Mouse (Mus musculus): Measurements from ENCODE around the gene BC005561. TPM values are rescaled to one million over a fixed set of nuclear protein-coding genes. Genes with fewer than 3 reads are reported as not detected.
"Not testable (repeated sequence)": the region's sequence is repeated elsewhere in the genome, so short reads cannot be mapped to it uniquely, and the experiment has no call there.

Gene BC005561
- polyA plus RNA-seq, 1 experiment from 2014 or later: 12.4 TPM

GRCm38 (mm10) chr5:104472371-104472770 is 35.8 kb upstream of the BC005561 start:
- no peak overlapping the region for H3K4me3 ChIP-seq (replicated peaks)
- H3K9ac ChIP-seq: no peak overlapping the region
- no peak overlapping the region for H3K4me2 ChIP-seq (replicated peaks)
- no peaks in the 10 kb centered on the region for H3K9me3 ChIP-seq (replicated peaks)
- H3K4me1 ChIP-seq: no peaks in the 10 kb centered on the region
- no peaks in the 10 kb centered on the region for H3K27me3 ChIP-seq
- ATAC-seq (ENCODE audit: insufficient number of reproducible peaks, low FRiP score, low TSS enrichment, low read depth): no peak
- peaks cover 50% of the 10 kb centered on the region for H3K36me3 ChIP-seq
- 96% methylated on average over 8 of the region's 8 CpGs for WGBS
- H3K27ac ChIP-seq (replicated peaks): no peak overlapping the region

- H3K4me2 ChIP-seq (replicated peaks): no peak overlapping the region
- H3K4me1 ChIP-seq: no peaks in the 10 kb centered on the region
- H3K36me3 ChIP-seq: peaks cover 68% of the 10 kb centered on the region
- H3K27ac ChIP-seq (replicated peaks): no peak overlapping the region
- no peak for ATAC-seq (ENCODE audit: insufficient number of reproducible peaks, low FRiP score, low TSS enrichment, low read depth)
- no peaks in the 10 kb centered on the region for H3K9me3 ChIP-seq (replicated peaks)
- no peak overlapping the region for H3K4me3 ChIP-seq (replicated peaks)
- H3K27me3 ChIP-seq: no peaks in the 10 kb centered on the region
- WGBS: 97% methylated on average over 7 of the region's 7 CpGs
- no peak overlapping the region for H3K9ac ChIP-seq
Measured at GRCm38 (mm10) chr5:104480367-104480766, 27.8 kb upstream of the BC005561 start.

DNA sequence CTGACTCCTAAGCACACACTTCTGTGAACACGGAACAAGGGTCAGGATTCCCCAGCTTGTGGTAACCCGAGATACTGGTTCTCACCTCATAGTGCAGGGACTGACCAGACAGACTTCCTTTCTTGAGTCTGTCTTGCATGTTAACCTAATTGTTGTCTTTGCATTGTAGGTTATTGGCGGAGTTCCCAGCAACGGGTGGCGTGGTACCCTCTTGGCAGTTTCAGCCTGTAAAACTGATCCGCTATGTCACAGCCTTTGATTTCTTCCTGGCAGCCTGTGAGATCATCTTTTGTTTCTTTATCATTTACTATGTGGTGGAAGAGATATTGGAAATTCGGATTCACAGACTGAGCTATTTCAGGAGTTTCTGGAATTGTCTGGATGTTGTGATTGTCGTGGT is 25.3 kb upstream of the BC005561 start:
- no peak for ATAC-seq (ENCODE audit: insufficient number of reproducible peaks, low FRiP score, low TSS enrichment, low read depth)
- H3K4me1 ChIP-seq: no peaks in the 10 kb centered on the region
- H3K9me3 ChIP-seq (replicated peaks): no peaks in the 10 kb centered on the region
- H3K36me3 ChIP-seq: peaks cover 70% of the 10 kb centered on the region
- no peak overlapping the region for H3K4me2 ChIP-seq (replicated peaks)
- no peaks in the 10 kb centered on the region for H3K27me3 ChIP-seq
- no peak overlapping the region for H3K27ac ChIP-seq (replicated peaks)
- WGBS: 84% methylated on average over 8 of the region's 8 CpGs
- no peak overlapping the region for H3K9ac ChIP-seq
- no peak overlapping the region for H3K4me3 ChIP-seq (replicated peaks)

GRCm38 (mm10) chr5:104491561-104491960 is 16.6 kb upstream of the BC005561 start:
- Histone ChIP-seq H3K36me3 (peaks cover 85% of the 10 kb centered on the region), H3K9me3 (replicated peaks) (no peaks in the 10 kb centered on the region)

GRCm38 (mm10) chr5:104504883-104505282 is 3.3 kb upstream of the BC005561 start:
- Histone ChIP-seq H3K4me1 (0 out of 2 replicates have a peak, but pooled peaks cover 7% of the 10 kb centered on the region), H3K27ac (replicated peaks) (no peak overlapping the region), H3K27me3 (no peaks in the 10 kb centered on the region), H3K4me2 (replicated peaks) (no peak overlapping the region), H3K9me3 (replicated peaks) (no peaks in the 10 kb centered on the region), H3K4me3 (replicated peaks) (no peak overlapping the region), H3K36me3 (peaks cover 35% of the 10 kb centered on the region), H3K9ac (no peak overlapping the region)
- ATAC-seq (ENCODE audit: insufficient number of reproducible peaks, low FRiP score, low TSS enrichment, low read depth): no peak
- 91% methylated on average over 2 of the region's 2 CpGs for WGBS

More at GRCm38 (mm10) chr5:104491561-104491960, 16.6 kb upstream of the BC005561 start:
- Histone ChIP-seq H3K27me3 (no peaks in the 10 kb centered on the region), H3K4me1 (no peaks in the 10 kb centered on the region), H3K4me3 (replicated peaks) (no peak overlapping the region), H3K27ac (replicated peaks) (no peak overlapping the region), H3K9ac (no peak overlapping the region), H3K4me2 (replicated peaks) (no peak overlapping the region)
- WGBS: 45% methylated on average over 5 of the region's 5 CpGs
- 0 out of 2 replicates have a peak, but pooled peaks have one; percentile 34 for ATAC-seq (ENCODE audit: insufficient number of reproducible peaks, low FRiP score, low TSS enrichment, low read depth)

- WGBS: 0% methylated on average over 2 of the region's 2 CpGs
- Histone ChIP-seq H3K27ac (replicated peaks) (no peak overlapping the region), H3K9me3 (replicated peaks) (no peaks in the 10 kb centered on the region), H3K4me3 (replicated peaks) (peak overlapping the region; percentile 86), H3K36me3 (peaks cover 19% of the 10 kb centered on the region), H3K27me3 (no peaks in the 10 kb centered on the region), H3K4me2 (replicated peaks) (peak overlapping the region; percentile 68), H3K4me1 (0 out of 2 replicates have a peak, but pooled peaks cover 7% of the 10 kb centered on the region), H3K9ac (no peak overlapping the region)
- ATAC-seq (ENCODE audit: insufficient number of reproducible peaks, low FRiP score, low TSS enrichment, low read depth): 0 out of 2 replicates have a peak, but pooled peaks have one; percentile 15
Measured at GRCm38 (mm10) chr5:104507829-104508194, 340 bp upstream of the BC005561 start.

GRCm38 (mm10) chr5:104511211-104511610 is 3.1 kb downstream of the BC005561 start:
- Histone ChIP-seq H3K27me3 (no peaks in the 10 kb centered on the region), H3K27ac (replicated peaks) (no peak overlapping the region), H3K36me3 (peaks cover 24% of the 10 kb centered on the region; the same call in 1 of the 2 replicates), H3K4me3 (replicated peaks) (no peak overlapping the region), H3K4me2 (replicated peaks) (no peak overlapping the region), H3K9ac (no peak overlapping the region), H3K9me3 (replicated peaks) (peaks cover 12% of the 10 kb centered on the region), H3K4me1 (0 out of 2 replicates have a peak, but pooled peaks cover 7% of the 10 kb centered on the region)
- ATAC-seq (ENCODE audit: insufficient number of reproducible peaks, low FRiP score, low TSS enrichment, low read depth): no peak
- 91% methylated on average over 3 of the region's 3 CpGs for WGBS

- Histone ChIP-seq H3K27ac (replicated peaks) (no peak overlapping the region), H3K9ac (no peak overlapping the region), H3K4me3 (replicated peaks) (no peak overlapping the region), H3K4me1 (no peaks in the 10 kb centered on the region), H3K27me3 (no peaks in the 10 kb centered on the region), H3K9me3 (replicated peaks) (no peaks in the 10 kb centered on the region), H3K4me2 (replicated peaks) (no peak overlapping the region), H3K36me3 (peaks cover 51% of the 10 kb centered on the region)
- no peak for ATAC-seq (ENCODE audit: insufficient number of reproducible peaks, low FRiP score, low TSS enrichment, low read depth)
- WGBS: 95% methylated on average over 1 of the region's 1 CpGs
Measured at GRCm38 (mm10) chr5:104538612-104539011, 30.5 kb downstream of the BC005561 start.

DNA sequence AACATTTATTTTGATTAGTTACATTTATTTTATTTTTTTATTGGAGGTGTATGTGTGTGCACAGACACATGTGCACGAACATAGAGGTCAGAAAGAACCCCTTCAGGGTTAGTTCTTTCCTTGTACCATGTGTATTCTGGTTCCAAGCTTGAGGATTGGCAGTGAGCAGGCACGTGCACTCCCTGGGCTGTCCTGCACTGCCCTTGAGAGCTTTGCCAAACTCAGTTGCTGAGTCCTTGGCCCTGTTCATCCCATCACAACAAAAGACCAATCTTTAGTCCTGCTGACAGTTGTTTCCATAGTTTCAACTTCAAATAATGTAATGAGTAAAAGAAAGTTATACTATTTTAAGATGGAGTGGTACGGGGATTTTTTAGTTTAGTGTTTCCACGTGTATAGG is 31.2 kb downstream of the BC005561 start:
- no peaks in the 10 kb centered on the region for H3K9me3 ChIP-seq (replicated peaks)
- no peak overlapping the region for H3K4me2 ChIP-seq (replicated peaks)
- H3K4me1 ChIP-seq: no peaks in the 10 kb centered on the region
- H3K4me3 ChIP-seq (replicated peaks): no peak overlapping the region
- 89% methylated on average over 4 of the region's 4 CpGs for WGBS
- H3K27me3 ChIP-seq: no peaks in the 10 kb centered on the region
- no peak overlapping the region for H3K27ac ChIP-seq (replicated peaks)
- ATAC-seq (ENCODE audit: insufficient number of reproducible peaks, low FRiP score, low TSS enrichment, low read depth): no peak
- H3K9ac ChIP-seq: no peak overlapping the region
- H3K36me3 ChIP-seq: peaks cover 58% of the 10 kb centered on the region

GRCm38 (mm10) chr5:104568079-104568478 is 59.9 kb downstream of the BC005561 start:
- not testable (repeated sequence) for H3K27me3 ChIP-seq; ATAC-seq (ENCODE audit: insufficient number of reproducible peaks, low FRiP score, low TSS enrichment, low read depth); H3K9ac ChIP-seq; H3K36me3 ChIP-seq; H3K9me3 ChIP-seq (replicated peaks); H3K27ac ChIP-seq (replicated peaks); H3K4me3 ChIP-seq (replicated peaks); H3K4me1 ChIP-seq; H3K4me2 ChIP-seq (replicated peaks)
- 32% methylated on average over 1 of the region's 1 CpGs for WGBS

DNA sequence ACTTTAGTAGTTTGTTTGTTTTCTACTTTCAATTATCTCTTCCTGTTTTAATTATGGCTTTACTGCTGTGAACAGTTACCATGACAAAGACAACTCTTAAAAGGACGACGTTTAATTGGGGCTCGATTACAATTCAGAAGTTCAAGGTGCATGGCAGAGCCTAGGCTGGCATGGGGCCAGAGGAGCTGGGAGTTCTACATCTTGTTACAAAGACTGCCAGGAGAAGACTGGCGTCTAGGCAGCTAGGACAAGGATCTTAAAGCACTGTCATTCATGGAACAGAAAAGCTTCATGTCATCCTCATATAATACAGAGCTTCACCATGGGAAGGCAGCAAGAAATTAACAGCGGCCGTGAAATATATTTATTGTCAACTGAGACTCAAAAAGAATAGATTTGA is 62.6 kb downstream of the BC005561 start:
- no peak for ATAC-seq (ENCODE audit: insufficient number of reproducible peaks, low FRiP score, low TSS enrichment, low read depth)

GRCm38 (mm10) chr5:104571282-104571921 is 63.2 kb downstream of the BC005561 start:
- Histone ChIP-seq H3K9ac (peak overlapping the region; percentile 50), H3K27ac (replicated peaks) (peak overlapping the region; percentile 91), H3K36me3 (peaks cover 11% of the 10 kb centered on the region; the same call in 1 of the 2 replicates), H3K4me3 (replicated peaks) (peak overlapping the region; percentile 60), H3K4me2 (replicated peaks) (peak overlapping the region; percentile 36)
- H3K9me3 ChIP-seq (replicated peaks); H3K4me1 ChIP-seq; H3K27me3 ChIP-seq: not testable (repeated sequence)
- WGBS: 4% methylated on average over 18 of the region's 19 CpGs
- peak; percentile 90 for ATAC-seq (ENCODE audit: insufficient number of reproducible peaks, low FRiP score, low TSS enrichment, low read depth)

More for the DNA sequence above, 62.6 kb downstream of the BC005561 start:
- H3K36me3 ChIP-seq: peaks cover 11% of the 10 kb centered on the region; the same call in 1 of the 2 replicates
- peaks cover 6% of the 10 kb centered on the region; the same call in 1 of the 2 replicates for H3K9me3 ChIP-seq (replicated peaks)
- H3K4me1 ChIP-seq: no peaks in the 10 kb centered on the region
- H3K27me3 ChIP-seq: no peaks in the 10 kb centered on the region
- H3K4me2 ChIP-seq (replicated peaks): peak overlapping the region; percentile 22; the same call in 1 of the 2 replicates
- H3K9ac ChIP-seq: no peak overlapping the region
- WGBS: 39% methylated on average over 6 of the region's 6 CpGs
- H3K27ac ChIP-seq (replicated peaks): no peak overlapping the region
- peak overlapping the region; percentile 60 for H3K4me3 ChIP-seq (replicated peaks)

Measured in embryonic facial prominence, embryonic 15.5 days (tissue).